Mouse (Mus musculus): Measurements from ENCODE around the gene Rxra.

Gene Rxra

GRCm38 (mm10) chr2:27703852-27704640, 27.8 kb downstream of the Rxra start:
- no peak for DNase-seq

GRCm38 (mm10) chr2:27704641-27705040, 28.4 kb downstream of the Rxra start:
- DNase-seq: no peak

GRCm38 (mm10) chr2:27710871-27711382, 34.7 kb downstream of the Rxra start:
- DNase-seq: no peak

GRCm38 (mm10) chr2:27712626-27713025, 36.4 kb downstream of the Rxra start:
- no peak for DNase-seq

- DNase-seq: no peak
Measured at GRCm38 (mm10) chr2:27713378-27713777, 37.1 kb downstream of the Rxra start.

GRCm38 (mm10) chr2:27714131-27714530, 37.9 kb downstream of the Rxra start:
- DNase-seq: no peak

GRCm38 (mm10) chr2:27715221-27715620, 39.0 kb downstream of the Rxra start:
- DNase-seq: no peak

GRCm38 (mm10) chr2:27716339-27716738, 40.1 kb downstream of the Rxra start:
- DNase-seq: no peak

GRCm38 (mm10) chr2:27718191-27718590, 42.0 kb downstream of the Rxra start:
- DNase-seq: no peak

GRCm38 (mm10) chr2:27719601-27720000, 43.4 kb downstream of the Rxra start:
- no peak for DNase-seq

- no peak for DNase-seq
Measured at GRCm38 (mm10) chr2:27721611-27722010, 45.4 kb downstream of the Rxra start.

GRCm38 (mm10) chr2:27724729-27725316, 48.6 kb downstream of the Rxra start:
- no peak for DNase-seq

GRCm38 (mm10) chr2:27727994-27728854, 52.0 kb downstream of the Rxra start:
- no peak for DNase-seq

- DNase-seq: no peak
Measured at GRCm38 (mm10) chr2:27729009-27729408, 52.8 kb downstream of the Rxra start.

GRCm38 (mm10) chr2:27730002-27730905, 54.0 kb downstream of the Rxra start:
- DNase-seq: no peak

GRCm38 (mm10) chr2:27733021-27733420, 56.8 kb downstream of the Rxra start:
- no peak for DNase-seq

GRCm38 (mm10) chr2:27734328-27734727, 58.1 kb downstream of the Rxra start:
- no peak for DNase-seq

- DNase-seq: no peak
Measured at GRCm38 (mm10) chr2:27734800-27735199, 58.6 kb downstream of the Rxra start.

GRCm38 (mm10) chr2:27736802-27737201, 60.6 kb downstream of the Rxra start:
- no peak for DNase-seq

- no peak for DNase-seq
Measured at GRCm38 (mm10) chr2:27738396-27738795, 62.2 kb downstream of the Rxra start.

- DNase-seq: peak; percentile 59
Measured at GRCm38 (mm10) chr2:27740091-27740608, 63.9 kb downstream of the Rxra start.

- no peak for DNase-seq
Measured at GRCm38 (mm10) chr2:27743177-27743576, 66.9 kb downstream of the Rxra start.

Data from right cerebral cortex, postnatal 4 days (tissue).